Comparison of ENCODE assay signal across 30 mouse cellular contexts in the genomic region with DNA sequence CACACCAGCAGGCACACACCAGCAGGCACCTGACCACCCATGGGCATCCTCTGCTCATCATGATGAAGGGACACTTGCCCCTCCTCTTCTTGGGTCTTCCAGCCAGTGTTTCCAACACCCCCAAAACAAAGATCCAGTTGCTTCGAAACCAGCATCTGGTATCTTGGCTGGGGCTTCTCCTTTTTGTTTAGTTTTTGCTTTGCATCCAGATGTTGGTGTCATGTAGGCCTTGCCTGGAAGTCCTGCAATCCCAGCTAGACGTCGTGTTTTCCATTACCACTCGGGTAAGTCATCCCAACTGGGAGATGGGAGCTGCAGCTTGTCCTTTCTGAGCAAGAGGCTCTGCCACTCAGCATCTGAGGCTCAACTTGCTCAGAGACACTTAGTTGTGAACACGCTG.
DNase-seq lines count a peak whose midpoint lies in the region; ATAC-seq and TF ChIP-seq lines count a peak whose summit lies in the region.
"Had no signal": no experiment of that assay in that cellular context is flagged by ENCODE, and none has a peak within 500 bp of the region (broad histone marks: within the 10 kb centered on the region; RNA-seq: fewer than 3 reads in every experiment).

No protein-coding gene starts in this region.

- no peak overlapping the region for H3K27ac ChIP-seq in heart, embryonic 12.5 days (ENCODE audit: poor library complexity, severe bottlenecking)
- no peak overlapping the region for H3K27ac ChIP-seq in lung, embryonic 14.5 days (ENCODE audit: low read depth)
- H3K27ac ChIP-seq in limb, embryonic 10.5 days, result peak overlapping the region; percentile 42; the same call in 1 of the 2 replicates
- H3K27ac ChIP-seq: forebrain, embryonic 12.5 days; forebrain, embryonic 15.5 days; heart, embryonic 15.5 days; hindbrain, embryonic 14.5 days; hindbrain, postnatal 0 days had no signal

- no peak overlapping the region for H3K4me2 ChIP-seq in heart, embryonic 12.5 days
- H3K4me2 ChIP-seq in lung, embryonic 14.5 days, result no peak overlapping the region
- H3K4me2 ChIP-seq: forebrain, embryonic 12.5 days; forebrain, embryonic 15.5 days; heart, embryonic 11.5 days; heart, embryonic 15.5 days; hindbrain, embryonic 14.5 days had no signal

- no peaks in the 10 kb centered on the region for H3K9me3 ChIP-seq in heart, embryonic 12.5 days (replicated peaks)
- no peaks in the 10 kb centered on the region for H3K9me3 ChIP-seq in lung, embryonic 14.5 days (ENCODE audit: low read depth, low read length)
- no peaks in the 10 kb centered on the region for H3K9me3 ChIP-seq in limb, embryonic 10.5 days (replicated peaks)
- H3K9me3 ChIP-seq: forebrain, embryonic 12.5 days; forebrain, embryonic 15.5 days; G1E; heart, embryonic 15.5 days had no signal

- H3K4me1 ChIP-seq in heart, embryonic 12.5 days (replicated peaks), result peaks cover 33% of the 10 kb centered on the region
- H3K4me1 ChIP-seq in lung, embryonic 14.5 days (ENCODE audit: insufficient read depth), result no peaks in the 10 kb centered on the region
- H3K4me1 ChIP-seq in limb, embryonic 10.5 days, result peaks cover 27% of the 10 kb centered on the region
- H3K4me1 ChIP-seq: forebrain, embryonic 12.5 days; forebrain, embryonic 15.5 days had no signal

- no peak overlapping the region for H3K4me3 ChIP-seq in heart, embryonic 12.5 days
- no peak overlapping the region for H3K4me3 ChIP-seq in lung, embryonic 14.5 days (ENCODE audit: low read depth, low read length)
- H3K4me3 ChIP-seq in limb, embryonic 10.5 days, result no peak overlapping the region
- H3K4me3 ChIP-seq: erythroblast, embryonic 14.5 days; forebrain, embryonic 12.5 days; forebrain, embryonic 15.5 days; heart, embryonic 15.5 days had no signal

- TF ChIP-seq CTCF in lung, embryonic 14.5 days (IDR thresholded peaks at IDR 0.05; ENCODE audit: low read depth), result no peak

- 84% methylated on average over 5 of the region's 5 CpGs for WGBS in heart, embryonic 12.5 days
- WGBS in lung, embryonic 14.5 days, result 67% methylated on average over 5 of the region's 5 CpGs
- WGBS in limb, embryonic 10.5 days, result 89% methylated on average over 5 of the region's 5 CpGs

- no peak for ATAC-seq in heart, embryonic 12.5 days (ENCODE audit: insufficient number of reproducible peaks, low FRiP score)
- no peak for ATAC-seq in lung, embryonic 14.5 days (ENCODE audit: insufficient read depth)
- ATAC-seq in megakaryocyte progenitor cell, adult 5-6 weeks (replicated peaks; ENCODE audit: poor library complexity), result no peak
- ATAC-seq: forebrain, embryonic 15.5 days; hindbrain, postnatal 0 days; inflammation-experienced regulatory T-cells, adult 6 months; intestine, embryonic 16.5 days had no signal

- H3K36me3 ChIP-seq in heart, embryonic 12.5 days, result no peaks in the 10 kb centered on the region
- no peaks in the 10 kb centered on the region for H3K36me3 ChIP-seq in lung, embryonic 14.5 days (ENCODE audit: insufficient read depth)
- H3K36me3 ChIP-seq in limb, embryonic 10.5 days, result no peaks in the 10 kb centered on the region
- H3K36me3 ChIP-seq: forebrain, embryonic 12.5 days; forebrain, embryonic 15.5 days; G1E; heart, embryonic 15.5 days had no signal

- no peak overlapping the region for H3K9ac ChIP-seq in heart, embryonic 12.5 days
- H3K9ac ChIP-seq in lung, embryonic 14.5 days, result no peak overlapping the region
- H3K9ac ChIP-seq: forebrain, embryonic 12.5 days; forebrain, embryonic 15.5 days; heart, embryonic 15.5 days; hindbrain, embryonic 14.5 days had no signal

- peaks cover 10% of the 10 kb centered on the region; the same call in 1 of the 2 replicates for H3K27me3 ChIP-seq in heart, embryonic 12.5 days (replicated peaks)
- no peaks in the 10 kb centered on the region for H3K27me3 ChIP-seq in lung, embryonic 14.5 days (ENCODE audit: insufficient read depth, low read length)
- H3K27me3 ChIP-seq in limb, embryonic 10.5 days (ENCODE audit: low read depth, poor library complexity, severe bottlenecking), result no peaks in the 10 kb centered on the region; the same call in 1 of the 2 replicates
- H3K27me3 ChIP-seq: CH12.LX; forebrain, embryonic 12.5 days; forebrain, embryonic 15.5 days; heart, embryonic 15.5 days had no signal

- peak; percentile 90 for DNase-seq in heart, adult 11 months
- DNase-seq in lung, embryonic 14.5 days, result peak; percentile 25
- DNase-seq in lung, postnatal 25 days (ENCODE audit: low spot score), result no peak
- peak; percentile 28 for DNase-seq in NIH3T3 (ENCODE audit: low read depth)
- DNase-seq in limb, embryonic 10.5 days (ENCODE audit: low spot score), result no peak
- no peak for DNase-seq in gastrocnemius, postnatal 25 days
- DNase-seq: adrenal gland, adult 2 months; adrenal gland, postnatal 25 days; B cell, adult 2 months; cerebellum, adult 11-12 months; cerebellum, adult 8-10 months; cerebellum, postnatal 10 days; cerebellum, postnatal 36 days; embryo, embryonic 11 days; gastrocnemius, postnatal 36 days; heart, postnatal 10 days; heart, postnatal 4 days had no signal

Comparison
In these comparisons a context has a peak if more than half of its experiments do, and no peak if none do; other contexts are left out.
1. DNase-seq: peak in heart, adult 11 months (single experiment), lung, embryonic 14.5 days (single experiment) and NIH3T3 (single experiment); none in lung, postnatal 25 days (single experiment), limb, embryonic 10.5 days (single experiment) and gastrocnemius, postnatal 25 days (single experiment).